Mouse (Mus musculus) lung, postnatal 14 days (tissue): ENCODE results near the gene Ninj2.

Experiments used
- DNase-seq: peaks from one replicate; pipeline ENCODE4 v3.0.0; 2021

Gene Ninj2

GRCm38 (mm10) chr6:120094091-120094776 lies 1.1 kb downstream of the Ninj2 start:
- DNase-seq: no peak

DNA sequence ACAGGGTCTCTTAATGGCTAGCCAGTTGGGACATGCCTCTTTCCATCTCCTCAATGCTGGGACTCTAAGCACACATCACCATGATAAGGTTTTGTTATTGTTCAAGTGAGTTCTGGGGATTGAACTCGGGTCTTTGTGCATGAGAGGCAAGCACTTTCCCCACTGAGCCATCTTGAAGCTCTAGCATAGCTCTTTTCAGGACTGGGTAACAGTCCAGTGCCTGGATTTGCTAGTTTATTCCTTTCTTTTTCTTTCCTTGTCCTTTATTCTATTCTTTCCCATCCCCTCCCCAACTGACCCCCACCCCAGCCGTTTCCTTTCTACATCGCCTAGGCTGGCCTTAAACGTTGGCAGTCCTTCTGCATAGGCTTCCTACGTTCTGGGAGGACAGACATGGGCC lies 1.9 kb downstream of the Ninj2 start:
- DNase-seq: no peak

GRCm38 (mm10) chr6:120095501-120095900 lies 2.4 kb downstream of the Ninj2 start:
- no peak for DNase-seq

DNA sequence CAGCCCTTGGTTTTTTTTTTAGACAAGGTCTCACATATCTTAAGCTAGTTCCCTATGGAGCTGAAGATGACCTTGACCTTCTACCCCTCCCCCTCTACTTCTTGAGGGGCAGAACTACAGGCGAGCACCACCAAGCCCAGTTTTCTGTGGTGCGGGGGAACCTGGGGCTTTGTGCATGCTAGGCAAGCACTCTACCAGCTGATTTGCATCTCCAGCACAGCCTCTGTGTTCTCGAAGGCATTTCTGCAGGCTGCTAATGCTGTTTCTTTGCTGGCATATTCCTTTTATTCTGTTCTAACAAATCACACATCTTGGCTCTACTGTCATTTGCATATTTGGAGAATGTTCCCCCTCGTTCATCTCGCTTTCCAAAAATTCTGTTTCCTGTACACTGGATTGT lies 6.2 kb downstream of the Ninj2 start:
- no peak for DNase-seq

GRCm38 (mm10) chr6:120101221-120101620 lies 8.1 kb downstream of the Ninj2 start:
- DNase-seq: no peak

DNA sequence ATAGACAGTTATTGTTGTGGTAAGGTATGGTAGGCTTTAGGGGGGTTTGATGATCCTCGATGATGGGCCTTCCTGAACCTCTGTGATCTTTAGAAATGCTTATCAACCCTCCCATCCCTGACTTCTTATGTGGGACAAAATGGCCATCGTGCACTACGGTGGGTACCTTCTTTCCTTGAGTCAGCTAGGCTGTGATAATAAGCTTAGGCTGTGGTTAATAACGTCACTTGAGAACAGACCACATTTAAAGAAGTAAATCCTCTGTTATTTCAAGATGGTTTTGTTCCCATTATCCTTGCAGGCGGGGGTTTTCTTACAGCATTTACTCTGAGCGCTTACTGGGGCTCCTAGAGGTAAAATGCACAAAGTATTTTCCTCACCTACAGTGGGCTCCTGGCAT lies 8.8 kb downstream of the Ninj2 start:
- no peak for DNase-seq

- no peak for DNase-seq
Observed at GRCm38 (mm10) chr6:120103104-120103503, 10.0 kb downstream of the Ninj2 start.

DNA sequence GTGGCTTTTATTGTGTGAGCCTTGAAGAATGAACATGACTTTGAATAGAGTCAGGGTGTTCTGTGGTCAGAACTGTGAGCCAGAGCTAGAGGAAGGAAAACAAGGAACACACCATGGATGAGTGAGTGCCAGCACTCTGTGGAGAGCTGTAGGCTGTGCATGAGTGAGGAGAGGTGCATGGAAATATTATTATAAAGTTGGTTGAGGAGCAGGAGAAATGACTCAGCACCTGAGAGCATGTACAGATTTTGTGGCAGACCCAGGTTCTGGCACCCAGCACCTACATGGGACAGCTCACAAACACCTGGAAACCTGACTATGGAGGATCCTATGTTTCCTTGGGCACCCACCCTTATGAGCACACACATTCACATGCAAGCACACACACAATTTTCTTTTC lies 11.9 kb downstream of the Ninj2 start:
- no peak for DNase-seq

GRCm38 (mm10) chr6:120107586-120107985 lies 14.4 kb downstream of the Ninj2 start:
- DNase-seq: no peak

DNA sequence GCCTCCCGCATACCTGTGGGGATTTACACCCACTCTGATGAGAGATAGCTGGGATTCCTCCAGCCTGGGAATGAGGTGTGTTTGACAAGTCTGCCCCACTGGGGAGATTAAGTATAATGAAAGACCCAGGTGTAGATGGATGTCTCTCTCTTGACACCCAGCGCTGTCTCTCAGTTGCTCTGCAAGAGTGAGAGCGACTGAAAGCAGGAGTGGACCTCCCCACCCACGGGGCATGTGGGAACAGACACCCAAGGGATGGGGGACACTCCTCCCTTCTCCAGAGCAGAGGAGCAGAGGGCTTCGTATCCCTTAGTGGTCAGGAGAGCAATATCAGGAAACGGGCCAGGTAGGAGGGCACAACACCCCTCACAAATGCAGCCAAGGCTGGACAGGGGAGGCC lies 14.9 kb downstream of the Ninj2 start:
- DNase-seq: no peak

- DNase-seq: peak; percentile 67
Observed at GRCm38 (mm10) chr6:120109173-120109572, 16.0 kb downstream of the Ninj2 start.

- DNase-seq: no peak
Observed at GRCm38 (mm10) chr6:120109932-120110331, 16.8 kb downstream of the Ninj2 start.

DNA sequence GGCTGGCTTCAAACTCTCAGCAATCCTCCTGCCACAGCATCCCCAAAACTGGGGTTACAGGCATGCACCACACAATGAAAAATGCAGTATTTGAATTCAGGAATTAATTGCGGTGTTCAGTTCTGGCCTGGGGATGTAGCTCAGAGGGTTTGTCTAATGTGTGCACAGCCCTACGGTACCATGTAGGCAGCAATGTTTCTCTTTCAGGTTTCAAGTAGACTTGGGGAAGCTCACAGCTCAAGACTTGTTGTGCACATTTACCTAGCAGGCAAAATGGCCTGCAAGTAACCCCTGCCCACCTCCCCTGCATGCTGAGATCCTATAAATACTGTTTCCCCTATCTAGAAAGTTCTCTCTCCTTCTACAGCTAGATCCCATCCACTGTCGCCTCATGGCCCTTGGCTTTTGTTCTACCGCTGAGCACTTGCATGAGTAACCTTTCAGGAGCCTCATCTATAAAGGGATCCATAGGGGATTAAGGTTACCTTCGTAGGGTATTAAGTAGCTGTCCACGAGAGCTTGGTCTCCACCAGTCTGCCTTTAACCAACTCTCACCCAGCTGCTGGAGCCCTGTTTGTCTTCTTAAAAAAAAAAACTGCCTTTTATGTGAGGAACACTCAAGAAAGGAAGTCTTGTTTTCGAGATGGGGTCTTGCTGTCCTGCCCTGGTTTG lies 17.7 kb downstream of the Ninj2 start:
- no peak for DNase-seq

GRCm38 (mm10) chr6:120111410-120111783 lies 18.2 kb downstream of the Ninj2 start:
- no peak for DNase-seq

DNA sequence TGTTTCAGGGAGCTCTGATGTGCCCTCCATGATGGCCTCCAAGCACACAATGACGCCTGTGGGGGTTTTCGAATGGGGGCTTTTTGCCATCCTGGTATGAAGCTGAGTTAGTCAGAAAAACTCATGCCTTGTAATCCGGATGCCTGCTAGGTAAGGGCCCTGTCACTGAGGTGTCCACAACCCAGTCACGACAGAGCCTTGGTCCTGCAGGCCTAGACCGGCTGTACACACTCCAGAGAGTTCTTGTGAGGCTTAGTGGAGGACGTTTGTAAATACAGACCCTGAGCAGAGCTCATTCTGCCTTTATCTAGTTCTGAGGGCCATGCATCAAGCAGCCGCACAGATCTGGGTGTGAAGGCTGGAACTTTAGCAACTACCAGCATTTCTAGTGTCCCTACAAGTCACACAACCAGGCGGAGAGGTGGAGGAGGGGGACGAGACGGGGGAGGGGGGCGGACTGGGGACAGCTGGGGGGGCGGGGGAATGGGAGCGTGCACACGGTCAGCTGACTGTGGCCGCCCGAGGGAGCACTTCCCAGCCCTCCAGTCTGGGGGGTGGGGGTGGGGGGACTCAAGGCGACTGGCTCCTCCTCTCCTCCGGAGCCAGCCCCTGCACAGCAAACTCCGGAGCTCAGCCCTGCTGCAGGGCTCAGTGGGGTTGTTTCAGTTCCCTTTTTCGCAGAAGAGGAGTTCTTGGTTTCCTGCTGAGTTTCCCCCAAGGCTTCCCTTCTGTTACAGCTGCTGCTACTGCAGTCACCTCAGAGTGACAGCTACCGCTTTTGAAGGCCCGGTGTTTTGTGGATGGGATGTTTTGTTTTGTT lies 19.0 kb downstream of the Ninj2 start:
- DNase-seq: peak; percentile 76

DNA sequence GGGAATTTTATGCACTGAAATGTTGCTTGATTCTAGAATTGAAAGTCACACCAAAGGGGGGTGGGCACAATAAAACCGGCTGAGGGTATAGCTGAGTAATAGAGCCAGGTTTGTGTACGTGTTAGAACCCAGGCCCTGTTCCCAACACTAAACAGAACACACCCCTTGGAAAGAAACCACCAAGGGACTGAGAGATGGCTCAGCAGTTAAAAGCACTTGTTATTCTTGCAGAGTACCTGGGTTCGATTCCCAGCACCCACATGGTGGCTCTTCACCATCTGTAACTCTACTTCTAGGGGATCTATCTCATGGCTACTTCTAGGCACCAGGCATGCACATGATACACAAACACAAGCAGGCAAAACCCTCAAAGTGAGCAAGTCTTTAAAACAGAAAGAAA lies 20.7 kb downstream of the Ninj2 start:
- no peak for DNase-seq

GRCm38 (mm10) chr6:120114271-120114670 lies 21.1 kb downstream of the Ninj2 start:
- no peak for DNase-seq

DNA sequence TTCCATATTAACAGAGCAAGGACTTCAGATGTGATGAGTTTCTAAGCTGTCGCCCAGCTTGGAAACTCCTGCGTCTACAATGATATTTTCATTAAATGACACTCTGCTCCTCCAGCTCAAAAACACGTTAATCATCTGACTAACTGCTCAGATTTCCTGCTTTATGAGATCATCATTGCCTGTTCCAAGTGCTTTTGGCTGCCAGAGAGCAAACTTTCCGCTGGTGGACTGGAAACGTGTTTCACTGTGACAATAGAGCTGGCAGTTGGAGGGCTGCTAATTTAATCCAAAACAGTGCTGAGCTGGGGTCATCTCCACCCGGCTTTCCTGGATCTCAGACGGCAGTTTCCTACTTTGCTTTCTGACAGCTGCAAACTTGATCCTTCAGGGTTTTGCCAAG lies 21.5 kb downstream of the Ninj2 start:
- DNase-seq: peak; percentile 74

- DNase-seq: no peak
Observed at GRCm38 (mm10) chr6:120115443-120115842, 22.3 kb downstream of the Ninj2 start.

DNA sequence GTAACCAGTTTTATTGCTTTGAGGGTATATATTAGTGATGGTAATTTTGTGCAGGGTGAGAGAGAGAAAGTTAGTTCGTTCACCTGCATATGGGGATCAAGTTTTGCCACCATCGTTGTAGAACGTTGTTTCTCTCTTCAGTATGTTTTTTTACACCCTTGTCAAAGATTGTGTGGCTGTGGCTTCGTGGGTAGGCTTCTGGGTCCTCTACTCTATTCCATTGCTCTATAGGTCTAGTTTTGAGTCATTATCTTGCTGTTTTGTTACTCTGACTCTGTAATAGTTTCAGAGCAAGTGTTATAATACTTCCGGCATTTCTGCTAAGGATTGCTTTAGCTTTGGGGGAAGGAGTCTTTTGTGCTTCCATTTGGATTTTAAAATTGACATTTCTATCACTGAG lies 26.7 kb downstream of the Ninj2 start:
- no peak for DNase-seq

- no peak for DNase-seq
Observed at GRCm38 (mm10) chr6:120124688-120125087, 31.5 kb downstream of the Ninj2 start.

DNA sequence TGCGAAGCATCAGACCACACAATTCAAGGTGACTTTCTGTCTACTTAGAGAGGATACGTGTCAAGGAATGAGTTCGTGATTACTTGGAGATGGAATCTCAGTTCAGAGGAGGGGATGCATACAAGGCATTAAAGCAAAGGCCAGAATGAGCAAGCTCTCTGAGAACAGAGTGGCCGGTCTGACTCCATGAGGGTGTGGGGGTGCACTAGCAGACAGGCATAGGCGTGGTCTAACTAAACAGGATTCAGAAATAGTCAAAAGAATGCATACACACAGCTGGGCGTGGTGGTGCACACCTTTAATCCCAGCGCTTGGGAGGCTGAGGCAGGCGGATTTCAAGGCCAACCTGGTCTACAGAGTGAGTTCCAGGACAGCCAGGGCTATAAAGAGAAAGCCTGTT lies 33.3 kb downstream of the Ninj2 start:
- no peak for DNase-seq

GRCm38 (mm10) chr6:120127321-120127720 lies 34.2 kb downstream of the Ninj2 start:
- no peak for DNase-seq

DNA sequence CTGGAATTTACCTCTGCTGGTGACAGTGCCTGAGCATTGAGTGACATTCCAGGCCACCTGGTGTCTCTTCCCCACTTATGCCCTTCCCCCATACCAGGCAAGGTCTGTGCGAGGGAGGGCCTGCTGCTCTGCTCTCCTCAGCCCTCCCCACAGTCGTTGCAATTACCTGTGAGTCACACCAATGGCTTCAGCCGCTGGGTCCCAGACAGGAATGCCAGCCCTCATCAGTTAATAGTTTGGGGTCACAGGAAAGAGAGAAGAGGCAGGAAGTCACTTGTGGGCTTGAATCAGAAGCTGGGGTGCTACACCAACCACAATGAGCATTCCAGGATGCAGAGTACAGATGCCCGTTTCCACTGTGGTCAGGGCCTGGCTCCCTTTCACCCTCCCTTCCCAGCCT lies 41.6 kb downstream of the Ninj2 start:
- no peak for DNase-seq
